Mouse (Mus musculus): ENCODE data around the gene BC030870.
"Not testable (repeated sequence)": the region's sequence is repeated elsewhere in the genome, so short reads cannot be mapped to it uniquely, and the experiment has no call there.

Gene BC030870

DNA sequence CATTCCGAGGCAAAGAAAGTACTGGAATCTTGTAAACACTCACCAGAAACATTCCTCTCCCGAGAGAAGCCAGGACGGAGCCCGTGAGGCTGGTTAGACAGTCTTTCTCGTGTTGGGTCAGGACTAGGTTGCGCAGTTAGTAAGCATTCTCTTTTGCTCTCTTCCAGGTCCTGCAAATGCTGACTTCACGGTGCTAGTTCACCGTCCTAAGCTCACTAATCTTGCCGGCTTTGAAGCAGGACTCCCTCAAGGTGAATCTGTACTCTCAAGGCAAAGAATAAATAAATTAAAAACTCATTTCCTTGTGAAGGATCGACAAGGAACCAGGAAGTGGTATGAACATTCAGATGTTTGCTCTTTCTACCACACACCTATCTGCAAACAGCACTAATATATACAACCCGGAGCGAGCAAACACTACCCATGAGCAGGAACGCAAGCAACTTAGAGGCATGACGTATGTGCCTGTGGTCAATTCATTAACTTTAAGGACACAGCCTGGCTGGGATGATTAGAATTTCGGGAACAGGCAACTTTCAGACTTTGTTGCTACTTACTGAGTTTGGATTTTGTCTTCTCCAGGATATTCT, at the start of gene BC030870:
Gene BC030870 (minus strand): TSS at position 365 of the 590 bp plus-strand sequence.
- DNase-seq: no peak

DNA sequence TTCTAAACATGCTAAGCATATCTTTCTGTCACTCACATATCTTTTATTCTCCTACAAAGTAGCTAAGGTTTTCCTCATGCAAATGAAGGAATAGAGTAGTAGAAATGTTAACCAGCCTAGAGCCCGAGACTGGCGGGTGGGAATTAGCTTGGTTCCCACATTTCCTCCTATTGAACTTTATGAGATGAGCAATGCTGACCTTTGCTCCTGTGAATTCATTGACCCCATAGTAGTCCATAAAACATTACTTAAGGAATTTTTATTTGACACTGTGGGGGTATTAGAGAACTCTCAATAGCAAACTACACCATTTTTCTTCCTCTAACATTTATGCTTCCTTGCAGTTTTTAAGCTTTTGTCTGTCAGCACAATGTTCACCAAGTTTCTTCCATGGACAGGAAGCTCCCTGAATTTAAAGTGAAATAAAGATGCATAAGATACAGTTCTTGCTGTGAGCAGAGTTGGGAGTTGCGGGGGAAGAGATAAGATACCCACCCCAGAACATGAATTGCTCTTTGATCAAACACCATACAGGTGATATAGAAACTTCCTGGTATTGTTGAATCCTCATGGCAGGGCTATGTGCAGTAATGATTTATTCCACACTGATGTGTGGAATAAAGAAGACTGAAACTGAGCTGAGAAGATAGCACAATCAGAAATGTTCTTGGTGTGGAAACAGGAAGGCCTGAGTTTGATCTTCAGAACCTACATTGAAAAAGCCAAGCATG, 45.5 kb upstream of the BC030870 start:
- DNase-seq: no peak

DNA sequence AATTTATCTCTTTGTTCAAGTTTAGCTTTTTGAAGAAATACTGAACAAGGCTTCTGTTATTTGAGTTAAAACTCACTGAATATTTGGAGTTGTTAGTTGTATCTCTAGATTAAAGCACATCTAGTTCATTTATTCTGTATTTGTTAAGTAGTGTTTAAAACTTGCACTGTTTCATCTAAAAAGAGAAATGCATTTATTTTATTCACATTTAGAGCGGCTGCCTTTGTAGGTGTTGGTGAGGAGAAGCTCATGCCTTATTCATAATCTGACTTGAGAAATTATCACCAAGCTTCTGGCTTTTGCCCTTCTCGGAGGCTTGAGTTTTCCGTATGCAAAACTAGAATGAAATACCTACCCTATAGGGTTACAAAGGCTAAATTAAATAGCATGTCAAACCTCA, 39.8 kb upstream of the BC030870 start:
- DNase-seq: no peak

DNA sequence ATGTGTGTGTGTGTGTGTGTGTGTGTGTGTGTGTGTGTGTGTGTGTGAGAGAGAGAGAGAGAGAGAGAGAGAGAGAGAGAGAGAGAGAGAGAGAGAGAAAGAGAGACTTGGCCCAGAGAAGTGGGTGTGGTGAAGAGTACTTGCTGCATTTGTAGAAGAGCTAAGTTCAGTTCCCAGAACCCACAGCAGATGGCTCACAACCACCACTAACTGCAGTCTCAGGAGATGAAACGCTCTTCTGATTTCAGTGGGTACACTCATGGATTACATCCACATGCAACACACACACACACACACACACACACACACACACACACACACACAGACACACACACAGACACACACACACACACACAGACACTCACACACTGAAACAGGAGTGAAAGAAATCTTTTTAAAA, 31.3 kb upstream of the BC030870 start:
- not testable (repeated sequence) for DNase-seq

DNA sequence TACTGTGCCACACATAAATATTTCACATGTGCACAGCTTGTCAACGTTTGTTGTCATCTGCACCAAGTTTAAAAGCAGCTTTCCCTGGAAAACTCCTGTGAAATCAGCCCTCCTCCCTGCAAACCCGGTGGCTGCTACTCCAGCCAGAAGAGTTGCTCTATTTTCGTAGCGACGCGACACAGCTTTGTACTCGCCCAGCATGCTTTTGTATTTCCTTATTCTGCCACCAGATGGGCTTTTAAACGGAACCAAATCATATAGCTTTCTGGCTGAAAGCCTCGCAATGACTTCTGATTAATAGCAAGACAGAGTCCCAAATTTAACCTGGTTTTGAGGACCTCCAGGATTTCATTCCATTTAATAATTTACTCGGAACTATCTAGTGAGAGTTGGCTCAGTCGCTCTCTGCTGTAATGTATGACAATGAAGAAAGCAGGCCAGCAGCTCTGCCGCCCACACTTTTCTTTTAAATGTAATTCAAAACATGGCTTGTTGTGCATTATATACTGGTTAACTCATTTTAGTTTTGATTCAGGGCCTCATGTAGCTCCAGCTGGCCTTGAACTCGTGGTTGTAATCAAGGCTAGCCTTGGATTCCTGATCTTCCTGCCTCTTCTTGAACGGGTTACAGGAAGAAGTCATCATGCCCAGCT, 29.9 kb upstream of the BC030870 start:
- DNase-seq: no peak

DNA sequence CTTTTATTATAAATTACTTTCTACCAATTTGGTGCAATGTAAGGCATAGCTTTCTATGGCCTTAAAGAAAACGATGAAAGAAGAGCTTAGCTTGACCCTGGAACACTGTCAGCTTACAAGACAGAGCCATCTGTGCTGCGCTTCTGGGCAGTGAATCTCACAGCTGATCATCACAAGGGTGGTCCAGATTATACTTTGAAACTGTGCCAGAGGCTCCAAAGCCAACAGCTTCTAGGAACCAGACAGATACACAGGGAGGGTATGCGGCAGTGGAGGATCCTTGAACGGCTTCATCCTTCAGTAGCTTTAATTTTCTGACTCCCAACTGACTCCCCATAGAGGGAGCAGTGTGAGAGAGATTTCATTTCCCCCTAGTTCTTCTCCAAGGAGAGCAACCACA, 28.5 kb upstream of the BC030870 start:
- peak; percentile 6 for DNase-seq

DNA sequence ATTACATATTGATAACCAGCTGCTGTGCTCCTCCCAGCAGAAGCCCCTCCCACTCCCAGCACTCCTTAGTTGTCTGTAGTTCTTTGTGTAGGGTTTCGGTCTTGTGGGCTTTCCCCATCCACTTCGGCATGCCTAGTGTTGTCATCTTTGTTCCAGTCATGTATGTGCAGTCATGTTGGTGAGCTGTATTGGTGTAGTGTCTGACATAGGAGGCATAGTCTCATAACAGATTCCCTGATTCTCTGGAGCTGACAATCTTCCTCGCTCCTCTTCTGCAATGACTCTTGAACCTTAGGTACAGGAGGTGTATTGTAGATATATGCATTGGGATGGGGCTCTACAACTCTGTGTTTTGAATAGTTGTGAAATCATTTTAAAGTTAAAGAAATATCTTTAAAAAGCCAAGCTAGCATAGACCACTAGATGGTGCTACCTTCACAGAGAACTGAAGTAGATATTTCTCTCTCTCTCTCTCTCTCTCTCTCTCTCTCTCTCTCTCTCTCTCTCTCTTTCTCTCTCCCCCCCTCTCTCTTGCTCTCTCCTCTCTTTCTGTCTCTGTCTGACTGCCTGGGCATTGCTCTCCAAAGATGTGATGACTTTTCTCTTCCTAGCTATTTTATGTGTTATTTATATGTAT, 9.6 kb upstream of the BC030870 start:
- no peak for DNase-seq

DNA sequence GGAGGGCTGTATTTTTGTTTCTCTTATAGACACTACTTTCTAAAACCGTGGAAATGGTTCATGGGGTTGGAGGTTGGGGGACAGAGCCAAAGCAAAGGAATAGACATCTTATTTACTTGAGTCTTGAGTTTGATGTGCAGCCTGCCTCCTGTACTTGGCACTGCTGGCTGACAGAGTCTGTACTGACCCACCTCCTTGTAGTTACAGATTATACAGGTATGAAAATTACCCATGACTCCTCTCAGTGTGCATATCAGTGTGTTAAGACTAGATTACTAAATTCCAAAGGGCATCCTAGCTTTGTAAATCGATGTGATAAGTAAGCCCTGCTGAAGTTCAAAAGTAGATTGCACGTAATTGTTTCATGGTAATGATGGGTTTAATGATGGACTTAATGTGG, 2.9 kb downstream of the BC030870 start:
- no peak for DNase-seq

DNA sequence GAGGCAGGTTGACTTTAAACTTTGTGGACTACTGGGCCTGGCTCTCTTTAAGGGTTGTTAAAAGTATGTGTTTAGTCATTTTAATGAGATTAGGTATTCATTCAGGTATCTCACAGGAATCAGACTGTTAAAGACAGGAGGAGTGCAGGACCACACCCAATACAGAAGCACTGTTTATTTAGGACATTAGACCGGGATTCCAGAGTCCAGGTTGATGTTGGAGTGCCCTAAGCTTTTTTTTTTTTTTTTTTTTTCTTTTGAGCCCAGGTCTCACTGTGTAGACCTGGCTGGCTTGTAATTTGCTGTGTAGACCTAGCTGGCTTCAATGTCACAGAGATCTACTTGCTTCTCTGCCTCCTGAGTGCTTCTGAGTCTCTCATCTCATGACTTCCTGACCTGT, 3.3 kb downstream of the BC030870 start:
- DNase-seq: no peak

DNA sequence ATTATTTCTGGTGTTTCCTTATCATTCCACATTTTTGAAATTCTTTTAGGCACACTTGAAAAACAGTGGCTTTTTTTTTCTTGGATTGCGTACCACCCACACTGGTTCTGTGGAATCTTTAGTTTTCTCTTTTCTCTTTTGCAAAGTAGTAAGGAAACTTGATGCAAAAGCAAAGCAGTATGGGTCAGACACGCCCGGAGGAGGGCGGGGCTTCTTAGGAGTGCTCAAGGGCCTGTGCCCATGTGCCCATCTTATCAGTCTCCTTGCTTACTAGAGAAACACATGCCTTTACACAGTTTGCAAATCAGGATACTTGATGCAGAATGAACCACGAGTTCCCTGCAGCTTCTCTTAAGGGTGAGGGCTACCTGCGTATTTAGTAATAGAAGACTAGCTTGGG, 17.3 kb downstream of the BC030870 start:
- no peak for DNase-seq

DNA sequence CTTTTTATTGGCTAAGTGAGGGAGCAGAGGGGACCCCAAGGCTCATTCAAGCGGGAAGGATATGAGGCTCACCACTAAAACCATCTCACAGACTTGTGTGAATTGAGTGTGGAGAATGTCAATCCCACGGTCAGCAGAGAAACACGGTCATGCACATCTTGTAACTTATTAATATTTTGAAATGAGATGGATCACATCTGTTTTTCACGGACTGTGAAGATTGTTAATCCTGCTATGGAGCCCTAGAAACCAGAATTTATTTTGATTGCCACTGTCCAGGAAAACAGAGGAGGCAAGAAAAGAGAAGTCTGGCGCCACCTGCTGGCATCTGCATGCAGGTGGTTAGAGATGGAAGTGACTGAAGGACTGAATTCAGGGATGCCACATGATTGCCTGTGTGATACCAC, 19.1 kb downstream of the BC030870 start:
- DNase-seq: peak; percentile 12

DNA sequence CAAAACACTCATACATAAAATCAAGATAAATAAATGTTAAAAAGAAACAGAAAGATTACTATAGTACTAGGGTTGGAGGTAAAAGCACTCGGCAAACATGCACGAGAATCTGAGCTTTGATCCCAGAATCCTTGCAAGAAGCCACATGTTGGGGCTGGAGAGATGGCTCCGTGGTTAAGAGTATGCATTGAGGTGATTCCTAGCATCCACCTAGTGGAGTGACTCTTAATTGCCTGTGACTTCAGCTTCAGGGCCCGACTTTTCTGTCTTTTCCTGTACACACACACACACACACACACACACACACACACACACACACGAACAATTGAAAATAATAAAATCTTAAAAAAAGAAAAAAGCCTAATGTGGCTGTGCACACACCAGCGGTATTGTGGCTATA, 20.4 kb downstream of the BC030870 start:
- no peak for DNase-seq

DNA sequence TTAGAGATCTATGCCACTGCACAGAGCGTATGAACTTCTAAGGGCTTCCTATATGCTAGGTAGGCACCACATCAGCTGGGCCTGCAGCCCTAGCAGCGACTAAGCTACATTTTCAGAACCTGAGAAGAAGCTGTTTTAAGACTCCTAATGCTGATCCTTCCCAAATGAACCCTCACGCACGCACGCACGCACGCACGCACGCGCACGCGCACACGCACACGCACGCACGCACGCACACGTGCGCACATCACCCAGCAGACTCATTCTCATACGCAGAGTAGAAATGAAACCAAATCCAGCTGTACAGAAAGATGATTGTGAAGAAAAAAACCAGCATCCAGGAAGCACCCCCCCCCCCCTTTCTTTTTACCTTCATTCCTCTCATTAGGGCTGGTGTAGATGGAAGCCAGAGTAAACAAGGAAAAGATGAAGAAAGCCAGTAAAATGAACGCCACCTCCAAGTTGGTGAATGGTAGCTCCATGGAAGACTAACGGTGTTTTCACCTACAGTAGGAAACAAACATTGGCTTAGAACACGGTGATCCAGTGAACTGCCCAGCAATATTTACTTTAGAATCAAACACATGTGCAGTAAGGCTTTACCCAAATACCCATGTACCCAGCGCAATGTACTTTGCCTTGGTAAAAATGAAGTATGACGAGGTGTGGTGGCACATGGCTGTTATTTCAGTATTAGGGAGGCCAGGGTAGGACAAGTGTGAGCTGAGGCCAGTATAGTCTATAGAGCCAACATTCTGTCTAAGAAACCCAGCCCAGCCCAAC, 21.2 kb downstream of the BC030870 start:
- DNase-seq: no peak

DNA sequence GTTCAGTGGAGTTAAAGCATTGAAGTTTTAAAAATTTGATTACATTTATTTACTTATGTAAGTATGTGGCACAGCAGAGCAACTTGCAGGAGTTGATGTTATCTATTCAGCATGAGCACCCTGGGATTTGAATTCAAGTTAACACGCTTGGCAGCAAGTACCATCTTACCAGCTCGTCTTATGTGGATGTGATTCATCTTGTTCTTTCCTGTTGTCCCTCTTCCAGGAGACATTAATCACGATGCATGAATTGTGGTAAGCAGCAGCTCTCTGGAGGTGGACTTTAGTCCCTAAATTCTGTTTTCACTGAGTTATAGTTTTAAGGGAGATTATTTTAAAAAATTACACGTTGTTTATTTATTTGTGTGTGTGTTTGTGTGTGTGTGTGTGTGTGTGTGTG, 25.3 kb downstream of the BC030870 start:
- DNase-seq: no peak

DNA sequence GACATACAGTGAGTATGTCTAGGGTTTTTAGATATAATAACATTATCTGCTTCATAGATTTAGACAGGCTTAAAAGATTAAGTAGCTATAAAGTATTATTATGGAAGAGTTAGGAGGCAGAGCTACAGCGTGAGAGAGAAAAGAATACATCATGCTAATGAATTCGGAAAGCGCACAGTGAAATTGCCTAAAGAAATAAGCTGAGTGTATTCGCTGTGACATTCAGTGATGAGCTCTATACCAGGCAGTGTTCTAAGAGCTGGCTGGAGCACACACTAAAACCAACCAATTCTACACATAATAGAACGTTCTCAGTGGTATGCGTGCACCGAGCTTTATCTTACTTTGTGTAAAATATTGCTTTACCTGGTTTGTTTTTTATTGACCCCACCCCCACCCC, 25.7 kb downstream of the BC030870 start:
- no peak for DNase-seq

DNA sequence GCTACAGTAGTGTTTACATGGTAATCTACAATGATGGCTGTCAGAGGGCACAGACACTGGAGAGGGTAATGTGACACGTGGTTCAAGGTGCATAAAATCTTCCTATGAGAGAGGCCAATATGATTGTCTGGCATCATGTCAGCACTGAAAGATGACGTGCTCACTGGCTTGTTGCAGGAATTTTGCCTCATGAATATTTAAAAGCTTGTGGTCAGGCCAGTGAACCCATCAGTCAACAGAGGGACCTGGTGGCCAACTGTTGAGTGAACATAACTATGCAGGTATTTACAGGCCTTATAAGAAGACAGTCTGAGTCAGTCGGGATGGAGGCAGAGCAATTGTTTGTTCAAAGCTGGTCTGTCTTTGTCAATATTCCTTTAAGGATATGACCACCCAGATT, 29.6 kb downstream of the BC030870 start:
- no peak for DNase-seq

DNA sequence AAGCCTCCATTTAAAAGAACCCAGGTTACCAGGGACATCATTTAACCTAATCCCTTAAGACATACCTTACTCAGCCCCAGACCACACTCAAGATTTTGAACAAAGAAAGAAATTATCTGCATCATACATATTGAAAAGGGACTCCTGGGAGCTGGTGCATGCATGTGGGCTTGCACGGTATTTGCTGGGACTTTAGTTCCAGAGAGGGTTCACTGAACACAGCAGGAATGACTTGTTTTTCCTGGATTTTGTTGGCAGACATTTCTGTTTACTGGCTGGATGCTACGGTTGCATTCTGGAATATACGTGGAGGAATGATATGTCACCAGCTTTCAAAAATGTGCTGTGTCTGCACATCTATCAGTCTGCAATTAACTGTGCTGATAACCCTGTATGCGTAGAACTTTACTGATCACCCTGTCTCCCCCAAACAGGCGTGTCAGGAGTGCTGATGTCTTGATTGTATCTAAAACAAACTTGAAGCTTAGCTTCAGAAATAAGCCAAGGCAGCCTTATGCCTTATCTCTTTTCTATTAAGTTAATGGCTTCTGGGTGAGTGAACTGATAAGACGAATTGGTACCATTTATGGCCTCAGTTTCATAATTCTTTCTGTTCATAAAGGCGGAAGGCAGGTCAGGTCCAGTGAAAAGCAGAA, 31.5 kb downstream of the BC030870 start:
- DNase-seq: no peak

DNA sequence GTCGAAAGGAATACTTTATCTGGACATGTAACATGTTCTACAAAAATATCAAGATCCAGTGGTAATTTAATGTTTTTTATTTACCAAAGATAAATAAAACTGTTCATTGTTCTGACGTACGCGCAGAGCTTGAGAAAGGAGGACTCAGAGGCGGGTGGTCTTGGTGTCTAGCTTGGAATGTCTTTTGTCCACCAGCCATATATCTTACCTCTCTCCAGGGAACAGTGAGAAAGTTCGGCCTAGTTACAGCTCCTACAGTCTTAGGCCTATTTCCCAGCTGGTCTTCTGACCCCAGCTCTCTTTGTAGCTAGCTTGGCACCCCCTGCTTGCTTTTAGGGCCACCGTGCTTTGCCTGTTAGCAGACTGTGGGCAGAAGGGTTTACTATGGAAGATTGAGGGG, 39.6 kb downstream of the BC030870 start:
- DNase-seq: no peak

DNA sequence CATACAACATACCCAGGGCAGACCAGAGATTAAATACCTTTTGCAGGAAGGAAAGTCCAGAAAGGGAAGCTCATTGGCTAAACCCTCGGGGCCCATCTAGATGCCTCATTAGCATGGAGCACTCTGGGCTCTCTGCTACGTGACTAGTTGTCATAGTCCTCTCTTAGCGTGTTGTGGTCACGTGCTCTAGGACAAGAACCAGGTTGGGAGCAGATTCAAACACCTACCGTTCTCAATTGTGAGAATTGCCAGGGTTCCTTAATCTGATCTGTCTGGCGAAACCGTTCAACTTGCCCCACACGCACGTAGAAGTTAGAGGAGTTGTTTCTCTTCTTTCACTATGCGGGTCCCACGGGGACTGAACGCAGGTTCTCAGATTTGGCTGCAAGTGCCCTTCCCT, 41.2 kb downstream of the BC030870 start:
- no peak for DNase-seq

DNA sequence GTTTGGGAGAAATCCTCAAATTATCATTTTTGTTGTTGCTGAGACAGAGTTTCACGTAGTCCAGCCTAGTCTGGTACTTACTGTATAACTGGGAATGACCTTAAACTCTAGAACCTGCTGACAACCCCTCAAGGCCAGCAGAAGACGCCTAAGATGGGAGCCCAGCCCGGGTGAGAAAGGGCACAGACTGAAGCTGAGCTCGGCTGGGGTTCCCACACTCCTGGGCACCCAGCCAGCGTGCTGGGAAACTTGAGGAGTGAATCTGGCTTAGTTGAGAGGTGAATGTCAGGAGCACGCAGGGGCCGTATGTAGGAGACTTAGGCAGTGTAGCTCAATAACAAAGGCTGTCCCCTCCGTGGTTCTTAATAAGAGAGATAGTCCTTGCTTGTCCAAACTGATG, 41.7 kb downstream of the BC030870 start:
- no peak for DNase-seq

DNA sequence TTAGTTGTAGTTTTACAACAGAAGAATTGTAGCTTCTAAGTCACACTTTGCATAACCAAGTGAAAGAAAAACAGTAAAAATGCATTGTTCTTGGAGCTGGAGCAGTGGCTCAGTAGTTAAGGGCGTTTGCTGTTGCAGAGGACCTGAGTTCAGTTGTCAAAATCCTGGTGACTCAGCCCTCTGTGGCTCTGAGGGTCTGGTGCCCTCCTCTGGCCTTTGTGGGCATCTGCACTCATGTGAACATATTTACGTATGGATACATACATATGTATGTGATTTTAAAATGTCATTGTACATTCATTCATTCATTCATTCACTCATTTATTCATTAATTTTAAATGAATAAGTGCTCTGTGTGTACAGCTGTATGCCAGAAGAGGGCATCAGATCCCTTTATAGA, 43.7 kb downstream of the BC030870 start:
- DNase-seq: no peak

DNA sequence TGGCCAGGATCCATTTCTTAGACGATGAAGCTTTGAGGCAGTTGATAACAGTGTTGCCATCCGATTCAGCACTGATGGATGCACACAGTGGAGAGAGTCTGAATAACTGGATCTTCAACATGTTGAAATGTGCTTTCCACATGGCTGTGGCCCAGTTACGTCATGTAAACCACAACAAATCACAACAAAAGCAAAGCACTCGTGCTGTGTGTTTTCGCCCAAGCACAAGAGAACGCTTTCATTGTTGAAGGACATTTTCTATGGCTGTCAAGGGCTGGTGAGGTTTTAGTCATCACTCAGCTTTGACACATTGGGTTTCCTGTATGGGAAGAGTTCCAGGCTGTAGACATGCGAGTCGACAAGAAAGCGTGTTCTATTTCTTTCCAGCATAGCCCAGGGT, 48.6 kb downstream of the BC030870 start:
- DNase-seq: no peak

DNA sequence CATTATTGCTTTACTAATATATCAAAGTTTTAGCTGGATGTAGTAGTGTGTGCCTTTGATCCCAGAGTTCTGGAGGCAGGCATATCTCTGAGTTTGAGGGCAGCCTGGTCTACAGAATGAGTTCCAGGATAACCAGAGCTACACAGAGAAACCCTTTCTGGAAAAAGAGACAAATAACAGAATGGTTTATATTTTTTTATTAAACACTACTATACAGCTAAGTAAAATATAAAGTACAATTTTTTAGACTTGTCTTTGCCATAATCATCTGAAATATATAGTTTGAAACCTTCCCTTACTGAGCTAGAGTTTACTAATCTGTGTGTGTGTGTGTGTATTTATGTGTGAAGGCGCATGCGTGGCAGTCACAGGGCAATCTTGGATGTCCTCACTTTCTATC, 54.6 kb downstream of the BC030870 start, which contains the start of gene Gm10663:
Gene Gm10663 (plus strand): TSS at position 301 of the 400 bp plus-strand sequence.
- no peak for DNase-seq
